Mouse (Mus musculus): Measurements from ENCODE around the gene Npr2. TPM values are rescaled to one million over a fixed set of nuclear protein-coding genes. Genes with fewer than 3 reads are reported as not detected.

Gene Npr2
- polyA plus RNA-seq (2012; rRNA removed), result 113 and 117 TPM in 2 replicates

GRCm38 (mm10) chr4:43631046-43631955 is at the start of gene Npr2:
Npr2 (plus strand) TSS chr4:43631935.

DNA sequence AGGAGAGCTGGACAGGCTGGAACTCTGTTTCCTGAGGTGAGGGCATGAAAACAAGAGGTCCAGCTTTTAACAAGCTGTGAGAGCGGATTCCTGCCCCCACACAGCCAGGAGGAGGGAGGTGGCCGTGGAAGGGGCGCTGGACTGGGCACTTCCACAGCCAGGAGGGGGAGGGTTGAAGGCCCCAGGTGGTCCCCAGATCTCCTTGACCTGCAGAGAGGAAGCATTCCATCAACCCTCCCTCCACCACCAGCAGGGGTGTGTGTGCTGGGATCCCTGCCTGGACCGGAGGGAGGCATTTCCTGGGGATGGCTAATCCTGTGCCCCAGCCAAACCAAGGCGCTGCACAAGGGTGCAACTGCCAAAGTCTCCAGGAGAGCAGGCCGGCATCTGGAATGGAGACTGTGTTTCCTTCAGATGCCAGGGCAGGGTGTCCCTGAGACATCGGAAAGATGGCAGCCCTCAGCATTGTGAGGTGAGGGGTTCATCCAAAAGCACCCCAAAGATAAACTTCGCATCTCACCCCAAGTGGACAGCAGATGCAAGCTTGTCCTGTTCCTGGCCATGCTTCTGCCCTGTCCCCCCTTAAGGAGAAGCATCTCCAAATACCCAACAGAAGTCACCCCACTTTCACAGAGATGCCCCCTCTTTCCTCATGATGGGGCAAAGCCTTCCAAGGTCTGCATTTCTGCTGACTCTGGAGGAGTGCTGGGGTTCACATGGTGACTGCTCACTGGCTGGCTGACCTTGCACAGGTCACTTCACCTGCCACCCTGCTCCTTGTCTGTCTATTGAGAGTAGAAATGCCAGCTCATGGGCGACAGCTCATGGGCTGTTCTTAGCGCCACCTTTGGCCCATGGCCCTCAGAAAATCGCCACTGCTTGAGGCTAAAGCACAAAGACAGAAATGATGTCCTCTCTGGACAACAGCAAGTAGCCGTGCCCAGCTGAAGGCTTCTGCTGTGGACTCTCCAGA is 47.0 kb upstream of the Npr2 start, which contains the start of gene Msmp:
Msmp (minus strand) TSS at position 51 of the 973 bp plus-strand sequence.

DNA sequence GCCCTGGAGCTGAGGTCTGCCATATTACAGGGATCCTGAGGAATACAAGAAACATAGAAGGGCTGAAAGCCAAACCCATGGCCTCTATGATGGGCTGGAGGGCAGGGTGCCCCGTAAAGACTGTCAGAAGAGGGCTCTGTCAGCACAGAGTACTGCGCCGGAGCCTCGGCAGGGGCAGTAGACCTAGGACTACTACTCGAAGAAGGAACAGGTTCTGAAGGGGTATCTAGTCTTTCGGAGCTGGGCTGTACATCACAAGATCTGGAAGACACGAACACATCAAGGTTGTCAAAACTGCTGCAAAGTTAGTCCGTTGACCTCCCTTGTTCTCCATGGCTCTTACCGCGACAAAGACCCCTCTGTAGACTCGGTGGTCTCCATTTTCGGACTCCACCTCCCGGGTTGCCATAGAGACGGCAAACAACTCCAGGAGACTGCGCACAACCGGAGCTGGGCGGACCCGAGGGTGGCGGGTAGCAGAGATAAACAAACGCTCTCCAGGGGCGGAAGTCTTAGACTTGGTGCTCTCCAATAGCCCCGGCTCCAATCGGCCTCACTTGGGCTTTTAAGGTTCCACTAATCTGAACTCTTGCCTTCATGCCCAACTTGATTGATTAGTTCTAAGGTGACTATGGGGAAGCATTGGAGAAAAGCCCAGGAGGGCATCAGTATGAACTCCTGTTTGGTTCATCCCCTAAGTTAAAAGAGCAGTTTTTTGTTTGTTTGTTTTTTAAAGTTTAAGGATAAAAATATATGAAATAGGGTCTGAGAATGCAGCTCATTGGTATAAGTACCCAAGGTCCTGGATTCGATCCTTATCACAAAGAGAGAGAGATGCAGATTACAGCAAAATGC is 21.7 kb downstream of the Npr2 start, which contains the start of gene Spag8:
Spag8 (minus strand) TSS at position 434 of the 855 bp plus-strand sequence.

DNA sequence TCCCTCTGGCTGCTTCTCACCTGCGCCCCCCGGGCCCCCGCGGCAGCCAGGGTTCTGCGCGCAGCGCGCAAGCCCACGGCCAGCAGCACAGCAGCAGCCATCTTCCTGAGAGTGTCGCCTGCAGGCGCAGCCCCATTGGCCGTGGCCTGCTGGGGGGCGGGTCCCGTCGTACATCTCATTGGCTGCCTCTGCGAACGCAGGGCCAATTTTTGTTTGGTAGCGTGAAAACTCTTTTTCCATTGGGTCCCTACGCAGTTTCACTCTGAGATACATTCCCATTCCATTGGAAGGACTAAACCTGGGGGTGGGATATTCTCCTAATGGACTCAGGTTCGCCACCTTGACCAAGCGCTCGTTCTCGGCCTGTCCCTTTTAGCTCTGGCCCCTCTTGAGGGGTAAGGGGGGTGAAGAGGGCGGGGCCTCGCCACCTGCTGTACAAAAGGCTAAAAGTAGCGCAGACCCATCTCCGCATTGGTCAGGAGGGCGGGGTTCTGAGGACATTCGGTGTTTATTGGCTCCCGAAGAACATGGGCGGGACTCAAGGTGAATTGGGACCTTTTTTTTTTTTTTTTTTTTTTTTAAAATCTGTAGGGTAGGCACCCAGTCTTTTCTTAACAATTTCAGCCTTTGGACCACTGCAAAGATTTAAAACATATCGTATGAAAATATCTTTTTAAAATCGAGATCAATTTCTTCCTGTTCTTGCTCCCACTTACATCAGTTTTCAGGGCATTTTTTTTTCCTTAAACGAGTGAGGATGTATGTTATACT is 24.8 kb downstream of the Npr2 start, which contains the start of gene Hint2:
Hint2 (minus strand) TSS at position 128 of the 771 bp plus-strand sequence.

DNA sequence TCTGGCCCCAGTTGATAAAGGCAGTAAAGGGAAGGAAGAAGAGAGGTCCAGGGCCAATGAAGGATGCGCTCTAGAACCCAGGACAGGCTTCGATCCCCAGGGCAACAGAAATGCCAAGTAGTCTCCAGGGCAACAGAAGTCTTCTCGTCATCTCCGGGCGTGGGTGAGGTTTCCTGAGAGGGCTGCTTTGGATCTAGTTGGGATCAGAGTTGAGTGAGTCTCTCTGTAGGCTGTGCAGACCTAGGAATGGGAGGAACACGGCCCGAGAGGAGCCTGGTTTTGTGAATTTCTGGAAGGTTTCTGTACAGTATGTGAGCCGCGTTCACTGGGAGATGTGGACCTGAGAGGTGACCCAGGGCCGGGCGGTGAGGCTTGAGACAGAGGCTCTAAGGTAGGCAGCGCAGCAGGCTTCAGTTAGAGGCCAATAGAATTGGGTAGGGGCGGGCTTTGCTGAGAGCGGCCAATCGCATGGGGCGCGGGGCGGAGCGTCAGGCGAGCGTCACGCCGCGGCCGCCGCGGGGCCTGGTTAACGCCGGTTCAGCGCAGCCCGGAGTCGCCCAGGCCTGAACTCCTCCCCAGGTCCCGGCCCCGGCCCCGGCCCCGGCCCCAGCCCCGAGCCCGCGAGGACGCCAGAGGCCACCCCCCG is 37.2 kb downstream of the Npr2 start, which contains the start of the genes Tmem8b and Fam221b:
Tmem8b (plus strand) TSS at position 190 of the 646 bp plus-strand sequence.
Fam221b (minus strand) TSS at position 364 of the 646 bp plus-strand sequence.

GRCm38 (mm10) chr4:43700707-43701106 is 69.0 kb downstream of the Npr2 start, which contains the start of gene Olfr70:
Olfr70 (minus strand) TSS chr4:43700807.

Other genes with a start within 250 kb of the Npr2 start
- 22.6 and 22.9 TPM in 2 replicates for gene Rusc2, start 250.0 kb upstream of the Npr2 start, polyA plus RNA-seq (2012; rRNA removed)
- gene Fam166b, start 202.8 kb upstream of the Npr2 start, polyA plus RNA-seq (2012; rRNA removed), result 17.4 and 21.9 TPM in 2 replicates
- gene Tesk1, start 190.0 kb upstream of the Npr2 start, polyA plus RNA-seq (2012; rRNA removed), result 102 and 112 TPM in 2 replicates
- gene Cd72, start 177.3 kb upstream of the Npr2 start, polyA plus RNA-seq (2012; rRNA removed), result 3.9 and 6.4 TPM in 2 replicates
- gene Sit1, start 148.2 kb upstream of the Npr2 start, polyA plus RNA-seq (2012; rRNA removed), result not detected in 2 replicates
- 256 and 473 TPM in 2 replicates for gene Ccdc107, start 139.0 kb upstream of the Npr2 start, polyA plus RNA-seq (2012; rRNA removed)
- gene Arhgef39, start 132.2 kb upstream of the Npr2 start, polyA plus RNA-seq (2012; rRNA removed), result 31.5 and 48.4 TPM in 2 replicates
- gene Car9, start 125.0 kb upstream of the Npr2 start, polyA plus RNA-seq (2012; rRNA removed), result 6.6 and 7.2 TPM in 2 replicates
- 105 and 120 TPM in 2 replicates for gene Tpm2, start 108.2 kb upstream of the Npr2 start, polyA plus RNA-seq (2012; rRNA removed)
- gene Creb3, start 69.6 kb upstream of the Npr2 start, polyA plus RNA-seq (2012; rRNA removed), result 125 and 150 TPM in 2 replicates
- 193 and 213 TPM in 2 replicates for gene Tln1, start 69.2 kb upstream of the Npr2 start, polyA plus RNA-seq (2012; rRNA removed)
- 70.8 and 74.5 TPM in 2 replicates for gene Rgp1, start 53.2 kb upstream of the Npr2 start, polyA plus RNA-seq (2012; rRNA removed)
- gene Gba2, start 53.1 kb upstream of the Npr2 start, polyA plus RNA-seq (2012; rRNA removed), result 26.8 and 33.6 TPM in 2 replicates
- 0.63 and 1.5 TPM in 2 replicates for gene Msmp, start 47.4 kb upstream of the Npr2 start, polyA plus RNA-seq (2012; rRNA removed)
- gene Spag8, start 21.7 kb downstream of the Npr2 start, polyA plus RNA-seq (2012; rRNA removed), result 20.8 and 24.0 TPM in 2 replicates
- 65.2 and 84.4 TPM in 2 replicates for gene Hint2, start 24.5 kb downstream of the Npr2 start, polyA plus RNA-seq (2012; rRNA removed)
- 24.0 and 31.0 TPM in 2 replicates for gene Tmem8b, start 37.0 kb downstream of the Npr2 start, polyA plus RNA-seq (2012; rRNA removed)
- gene Fam221b, start 37.2 kb downstream of the Npr2 start, polyA plus RNA-seq (2012; rRNA removed), result 0.05 TPM in 1 of 2 replicates, not detected in the other
- gene Olfr70, start 68.9 kb downstream of the Npr2 start, polyA plus RNA-seq (2012; rRNA removed), result not detected in 2 replicates
- gene Olfr71, start 78.3 kb downstream of the Npr2 start, polyA plus RNA-seq (2012; rRNA removed), result not detected in 2 replicates
- gene Hrct1, start 95.3 kb downstream of the Npr2 start, polyA plus RNA-seq (2012; rRNA removed), result 4.2 and 5.3 TPM in 2 replicates
- 1.0 and 1.1 TPM in 2 replicates for gene Spaar, start 98.1 kb downstream of the Npr2 start, polyA plus RNA-seq (2012; rRNA removed)
- gene Olfr159, start 139.1 kb downstream of the Npr2 start, polyA plus RNA-seq (2012; rRNA removed), result not detected in 2 replicates
- not detected in 2 replicates for gene Olfr156, start 192.0 kb downstream of the Npr2 start, polyA plus RNA-seq (2012; rRNA removed)
- gene Olfr157, start 208.3 kb downstream of the Npr2 start, polyA plus RNA-seq (2012; rRNA removed), result not detected in 2 replicates
- gene Olfr155, start 219.6 kb downstream of the Npr2 start, polyA plus RNA-seq (2012; rRNA removed), result 0.12 TPM in 1 of 2 replicates, not detected in the other
- gene Reck, start 243.6 kb downstream of the Npr2 start, polyA plus RNA-seq (2012; rRNA removed), result 22.1 and 22.2 TPM in 2 replicates

Data from ovary, adult 2 months (tissue).